Mouse (Mus musculus) brain, embryonic 14.5 days (tissue): ENCODE measurements around the gene Mpp2. TPM values are rescaled to one million over a fixed set of nuclear protein-coding genes. Genes with fewer than 3 reads are reported as not detected.

Experiments used
- DNase-seq: peaks from one replicate; pipeline ENCODE4 v3.0.0-alpha.2; 2011; ENCODE audit warnings: low read depth
- CTCF ChIP-seq: fragments of 200-500 bp; IDR thresholded peaks from 2 replicates; pipeline ENCODE4 v1.5.1; 2012; ENCODE audit warnings: inconsistent platforms, mild to moderate bottlenecking, moderate library complexity, borderline replicate concordance; ENCODE audit not compliant: insufficient read depth, insufficient read length; ENCODE audit errors: extremely low read depth
- POLR2A ChIP-seq: fragments of 200-500 bp; IDR thresholded peaks from 2 replicates; pipeline ENCODE4 v1.6.1; 2012; ENCODE audit warnings: mild to moderate bottlenecking, inconsistent platforms, borderline replicate concordance; ENCODE audit not compliant: poor library complexity, insufficient read depth, insufficient read length, severe bottlenecking; ENCODE audit errors: extremely low read depth
- polyA plus RNA-seq: library from polyadenylated mRNA; depleted of rRNA; stranded (reverse); fragments of >200 nt; gene quantifications from 2 replicates; pipeline ENCODE4 v1.2.3, GENCODE M21; 2012

Mpp2 gene
- polyA plus RNA-seq, 1 experiment: 49.9 TPM

- peak; percentile 95 for DNase-seq
- TF ChIP-seq POLR2A (no peak), CTCF (peak; percentile 61)
Measured at GRCm38 (mm10) chr11:102096887-102097391, 8.6 kb upstream of the Mpp2 start.

DNA sequence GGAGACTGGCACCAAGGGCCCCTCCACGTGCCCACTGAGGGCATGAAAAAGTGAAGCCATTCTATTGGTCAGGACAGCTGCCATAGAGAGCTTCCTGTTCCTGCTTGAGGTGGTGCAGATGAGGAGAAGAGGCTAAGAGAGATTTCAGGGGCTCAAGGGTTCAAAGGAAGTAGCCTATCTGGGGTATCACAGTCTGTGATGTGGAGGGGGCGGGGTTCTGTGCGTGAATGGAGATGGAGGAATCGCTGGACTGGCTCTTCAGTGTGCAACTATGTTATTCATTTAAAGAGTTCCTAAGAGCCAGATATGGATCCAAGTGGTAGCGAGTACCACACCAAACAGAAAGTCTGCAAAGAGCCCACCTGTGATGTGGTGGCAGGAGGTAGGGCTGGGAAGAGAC is 8.1 kb upstream of the Mpp2 start:
- no peak for TF ChIP-seq CTCF
- no peak for TF ChIP-seq POLR2A
- no peak for DNase-seq

DNA sequence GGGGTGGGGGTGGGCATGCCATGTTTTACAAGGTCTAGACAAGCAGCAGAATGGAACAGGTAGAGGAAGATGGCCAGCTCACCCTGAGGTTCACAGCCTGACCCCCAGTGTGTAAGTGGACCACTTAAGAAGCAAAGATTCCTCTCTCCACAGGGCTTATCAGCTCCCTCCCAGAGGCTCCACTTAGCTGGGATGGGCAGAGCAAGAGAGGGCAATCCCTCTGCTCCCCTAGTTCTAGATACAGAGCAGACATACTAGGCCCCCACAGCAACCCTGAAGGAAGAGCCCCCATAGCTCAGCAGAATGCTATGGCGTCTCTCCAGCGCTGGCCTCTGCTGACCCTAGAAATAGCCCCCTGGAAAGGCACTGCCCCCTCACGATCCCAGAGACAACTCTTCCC is 7.4 kb upstream of the Mpp2 start:
- no peak for DNase-seq
- TF ChIP-seq CTCF: no peak
- TF ChIP-seq POLR2A: no peak

DNA sequence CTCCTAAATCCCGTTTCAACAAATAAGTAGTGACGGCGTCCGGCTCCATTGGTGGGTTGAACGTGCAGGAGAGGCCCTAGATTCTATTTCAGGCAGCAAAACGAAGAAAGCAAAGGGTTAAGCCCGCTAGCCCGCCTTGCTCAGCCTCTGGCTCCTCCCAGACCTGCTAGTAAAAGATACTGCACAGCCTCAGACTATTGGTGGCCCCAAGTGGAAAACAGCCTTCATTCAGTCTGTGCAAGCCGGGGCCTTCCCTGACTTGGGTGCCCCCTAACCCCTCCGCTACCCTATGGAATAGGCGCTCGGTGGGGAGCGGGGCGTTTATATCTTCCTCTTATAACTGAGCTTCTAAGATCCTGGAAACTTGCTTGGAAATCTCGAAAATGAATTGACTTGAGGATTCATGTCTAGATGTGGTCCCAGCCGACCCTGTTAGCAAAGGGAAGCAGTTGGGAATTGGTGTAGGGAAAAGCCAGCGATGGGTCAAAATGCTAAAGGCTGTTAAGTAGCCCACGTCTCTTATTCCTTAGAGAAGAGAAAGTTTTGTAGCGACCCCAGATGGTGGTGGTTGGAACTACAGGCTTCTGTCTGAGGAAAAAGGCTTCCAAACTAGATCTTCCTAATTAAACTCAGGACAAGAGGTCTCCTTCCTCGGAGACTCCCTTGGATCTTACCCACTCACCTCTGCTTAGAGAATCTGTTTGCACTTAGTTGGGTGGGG is 933 bp upstream of the Mpp2 start:
- peak; percentile 96 for DNase-seq

GRCm38 (mm10) chr11:102087081-102087751 is 1.1 kb downstream of the Mpp2 start:
- peak; percentile 98 for DNase-seq
- TF ChIP-seq CTCF: no peak

More for the DNA sequence above, 933 bp upstream of the Mpp2 start:
- TF ChIP-seq CTCF (peak; percentile 64; the same call in 1 of the 2 replicates), POLR2A (no peak)

GRCm38 (mm10) chr11:102086331-102086730 is 2.0 kb downstream of the Mpp2 start:
- TF ChIP-seq CTCF: peak; percentile 55
- TF ChIP-seq POLR2A: no peak

DNA sequence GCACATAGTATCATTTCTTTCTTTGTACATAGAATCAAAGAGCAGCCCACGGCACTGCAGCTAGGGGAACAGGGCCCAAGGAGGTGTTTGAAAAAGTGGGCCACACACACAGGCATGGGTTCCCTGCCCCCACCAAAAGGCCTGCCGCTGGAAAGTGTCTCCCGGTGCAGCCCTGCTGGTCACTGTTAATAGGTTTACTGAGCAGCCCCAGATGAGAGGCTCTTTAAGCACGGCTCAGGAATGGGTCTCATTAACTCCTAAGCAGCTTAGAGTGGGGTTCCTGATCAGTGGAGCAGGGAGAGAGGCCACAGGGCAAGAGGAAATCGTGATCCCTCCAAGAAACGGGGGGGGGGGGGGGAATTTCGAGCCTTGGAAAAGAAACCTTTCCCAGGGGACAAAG is 4.2 kb downstream of the Mpp2 start:
- TF ChIP-seq POLR2A: no peak
- no peak for TF ChIP-seq CTCF
- no peak for DNase-seq

More at GRCm38 (mm10) chr11:102086331-102086730, 2.0 kb downstream of the Mpp2 start:
- DNase-seq: peak; percentile 95

GRCm38 (mm10) chr11:102083193-102083592 is 5.1 kb downstream of the Mpp2 start:
- DNase-seq: peak; percentile 34
- no peak for TF ChIP-seq CTCF
- no peak for TF ChIP-seq POLR2A

GRCm38 (mm10) chr11:102082322-102082721 is 6.0 kb downstream of the Mpp2 start:
- DNase-seq: peak; percentile 95
- TF ChIP-seq CTCF: no peak
- no peak for TF ChIP-seq POLR2A

DNA sequence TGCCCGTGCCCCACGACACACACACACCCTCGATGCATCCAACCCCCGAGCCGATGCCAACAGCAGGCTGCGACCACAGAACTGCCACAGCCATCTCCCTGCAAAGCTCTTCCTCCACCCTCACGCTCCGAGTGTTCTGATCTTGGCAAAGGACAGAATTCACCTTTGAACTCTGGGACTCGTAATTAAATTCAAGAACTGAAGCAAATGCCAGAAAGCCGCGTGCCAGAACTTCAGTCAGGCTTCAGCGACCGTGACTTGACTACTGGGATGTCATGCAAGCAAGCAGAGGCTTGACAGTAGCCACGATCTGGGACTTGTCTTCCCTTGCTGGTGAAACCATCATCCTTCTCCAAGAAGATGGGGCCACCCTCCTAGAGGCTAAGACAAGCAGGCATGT is 14.6 kb downstream of the Mpp2 start:
- DNase-seq: no peak
- TF ChIP-seq POLR2A (no peak), CTCF (no peak)

DNA sequence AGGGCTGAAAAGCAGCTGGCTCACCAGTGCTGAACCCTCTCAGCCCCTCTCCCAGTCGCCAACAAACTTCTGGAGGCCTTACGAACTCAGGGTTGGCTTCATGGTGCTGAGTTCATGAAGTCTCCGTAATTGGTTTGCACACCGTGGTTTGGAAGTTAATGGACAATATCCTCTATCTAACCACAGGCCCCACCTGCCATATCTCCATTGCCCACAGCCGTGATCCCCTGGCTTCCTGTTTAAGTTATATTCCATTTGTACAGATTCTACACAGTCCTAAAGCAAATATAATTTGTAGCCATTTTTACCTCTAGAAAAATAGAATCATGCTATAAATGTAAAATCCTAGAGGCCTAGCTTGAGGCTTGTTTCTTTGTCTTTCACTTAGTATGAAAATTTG is 15.6 kb downstream of the Mpp2 start:
- DNase-seq: no peak
- no peak for TF ChIP-seq POLR2A
- no peak for TF ChIP-seq CTCF
